Mouse (Mus musculus): ENCODE measurements at regions not wholly inside any gene's neighbourhood (a gene's known extent, or its start where the extent isn't known, plus 50 kb on each side); places are given as distances from the start of the nearest gene placed in this dataset.

- WGBS, result 80% methylated on average over 16 of the region's 16 CpGs
- TF ChIP-seq CTCF (IDR thresholded peaks at IDR 0.05; ENCODE audit: low read depth), result no peak
- no peak overlapping the region for H3K27ac ChIP-seq (ENCODE audit: low read depth, low read length)
- H3K9ac ChIP-seq (ENCODE audit: low read depth, low read length), result no peak overlapping the region
- H3K27me3 ChIP-seq (replicated peaks; ENCODE audit: control insufficient read depth, insufficient read depth, low read length), result no peaks in the 10 kb centered on the region
- H3K9me3 ChIP-seq (ENCODE audit: control insufficient read depth), result no peaks in the 10 kb centered on the region
- H3K4me2 ChIP-seq (replicated peaks; ENCODE audit: low read depth), result no peak overlapping the region
- no peak for ATAC-seq
- no peak overlapping the region for H3K4me3 ChIP-seq (ENCODE audit: low read depth, low read length)
- no peaks in the 10 kb centered on the region for H3K4me1 ChIP-seq (replicated peaks; ENCODE audit: control insufficient read depth, insufficient read depth, low read length)
- no peaks in the 10 kb centered on the region for H3K36me3 ChIP-seq (ENCODE audit: control insufficient read depth, insufficient read depth)
Observed at GRCm38 (mm10) chr2:78064321-78065037, 118.3 kb upstream of the Cwc22 start.

GRCm38 (mm10) chr2:78059801-78060416, 113.7 kb upstream of the Cwc22 start:
- 28% methylated on average over 10 of the region's 10 CpGs for WGBS
- Histone ChIP-seq H3K9me3 (ENCODE audit: control insufficient read depth) (no peaks in the 10 kb centered on the region), H3K4me2 (replicated peaks; ENCODE audit: low read depth) (peak overlapping the region; percentile 45), H3K9ac (ENCODE audit: low read depth, low read length) (no peak overlapping the region), H3K27me3 (replicated peaks; ENCODE audit: control insufficient read depth, insufficient read depth, low read length) (no peaks in the 10 kb centered on the region), H3K4me1 (replicated peaks; ENCODE audit: control insufficient read depth, insufficient read depth, low read length) (no peaks in the 10 kb centered on the region), H3K4me3 (ENCODE audit: low read depth, low read length) (no peak overlapping the region), H3K27ac (ENCODE audit: low read depth, low read length) (no peak overlapping the region), H3K36me3 (ENCODE audit: control insufficient read depth, insufficient read depth) (no peaks in the 10 kb centered on the region)
- no peak for ATAC-seq
- TF ChIP-seq CTCF (IDR thresholded peaks at IDR 0.05; ENCODE audit: low read depth), result no peak

- Histone ChIP-seq H3K9me3 (ENCODE audit: control insufficient read depth) (no peaks in the 10 kb centered on the region), H3K36me3 (ENCODE audit: control insufficient read depth, insufficient read depth) (no peaks in the 10 kb centered on the region), H3K27ac (ENCODE audit: low read depth, low read length) (no peak overlapping the region), H3K9ac (ENCODE audit: low read depth, low read length) (no peak overlapping the region), H3K4me1 (replicated peaks; ENCODE audit: control insufficient read depth, insufficient read depth, low read length) (no peaks in the 10 kb centered on the region), H3K4me3 (ENCODE audit: low read depth, low read length) (no peak overlapping the region), H3K27me3 (replicated peaks; ENCODE audit: control insufficient read depth, insufficient read depth, low read length) (no peaks in the 10 kb centered on the region), H3K4me2 (replicated peaks; ENCODE audit: low read depth) (no peak overlapping the region)
- ATAC-seq, result no peak
- no peak for TF ChIP-seq CTCF (IDR thresholded peaks at IDR 0.05; ENCODE audit: low read depth)
- WGBS, result 74% methylated on average over 2 of the region's 2 CpGs
Observed at GRCm38 (mm10) chr2:78058988-78059387, 112.8 kb upstream of the Cwc22 start.

GRCm38 (mm10) chr2:78053910-78054309, 107.7 kb upstream of the Cwc22 start:
- no peak for ATAC-seq
- no peaks in the 10 kb centered on the region for H3K9me3 ChIP-seq (ENCODE audit: control insufficient read depth)
- no peak overlapping the region for H3K27ac ChIP-seq (ENCODE audit: low read depth, low read length)
- H3K4me3 ChIP-seq (ENCODE audit: low read depth, low read length), result no peak overlapping the region
- no peaks in the 10 kb centered on the region for H3K27me3 ChIP-seq (replicated peaks; ENCODE audit: control insufficient read depth, insufficient read depth, low read length)
- no peak overlapping the region for H3K4me2 ChIP-seq (replicated peaks; ENCODE audit: low read depth)
- H3K9ac ChIP-seq (ENCODE audit: low read depth, low read length), result no peak overlapping the region
- 59% methylated on average over 3 of the region's 3 CpGs for WGBS
- TF ChIP-seq CTCF (IDR thresholded peaks at IDR 0.05; ENCODE audit: low read depth), result no peak
- H3K36me3 ChIP-seq (ENCODE audit: control insufficient read depth, insufficient read depth), result no peaks in the 10 kb centered on the region
- 0 out of 2 replicates have a peak, but pooled peaks cover 2% of the 10 kb centered on the region for H3K4me1 ChIP-seq (replicated peaks; ENCODE audit: control insufficient read depth, insufficient read depth, low read length)

GRCm38 (mm10) chr2:78050542-78050941, 104.4 kb upstream of the Cwc22 start:
- Histone ChIP-seq H3K9me3 (ENCODE audit: control insufficient read depth) (no peaks in the 10 kb centered on the region), H3K4me3 (ENCODE audit: low read depth, low read length) (no peak overlapping the region), H3K4me2 (replicated peaks; ENCODE audit: low read depth) (no peak overlapping the region), H3K27me3 (replicated peaks; ENCODE audit: control insufficient read depth, insufficient read depth, low read length) (no peaks in the 10 kb centered on the region), H3K4me1 (replicated peaks; ENCODE audit: control insufficient read depth, insufficient read depth, low read length) (0 out of 2 replicates have a peak, but pooled peaks cover 5% of the 10 kb centered on the region), H3K9ac (ENCODE audit: low read depth, low read length) (no peak overlapping the region), H3K36me3 (ENCODE audit: control insufficient read depth, insufficient read depth) (no peaks in the 10 kb centered on the region), H3K27ac (ENCODE audit: low read depth, low read length) (no peak overlapping the region)
- 77% methylated on average over 7 of the region's 7 CpGs for WGBS
- no peak for ATAC-seq
- TF ChIP-seq CTCF (IDR thresholded peaks at IDR 0.05; ENCODE audit: low read depth), result no peak

- Histone ChIP-seq H3K4me2 (replicated peaks; ENCODE audit: low read depth) (peak overlapping the region; percentile 42), H3K36me3 (ENCODE audit: control insufficient read depth, insufficient read depth) (no peaks in the 10 kb centered on the region), H3K9ac (ENCODE audit: low read depth, low read length) (no peak overlapping the region), H3K9me3 (ENCODE audit: control insufficient read depth) (no peaks in the 10 kb centered on the region), H3K4me1 (replicated peaks; ENCODE audit: control insufficient read depth, insufficient read depth, low read length) (0 out of 2 replicates have a peak, but pooled peaks cover 5% of the 10 kb centered on the region), H3K4me3 (ENCODE audit: low read depth, low read length) (peak overlapping the region; percentile 11; the same call in 1 of the 2 replicates), H3K27me3 (replicated peaks; ENCODE audit: control insufficient read depth, insufficient read depth, low read length) (no peaks in the 10 kb centered on the region), H3K27ac (ENCODE audit: low read depth, low read length) (no peak overlapping the region)
- 15% methylated on average over 8 of the region's 8 CpGs for WGBS
- TF ChIP-seq CTCF (IDR thresholded peaks at IDR 0.05; ENCODE audit: low read depth), result peak; percentile 90
- peak; percentile 69 for ATAC-seq
Observed at GRCm38 (mm10) chr2:78049248-78049874, 103.2 kb upstream of the Cwc22 start.

Data from intestine, postnatal 0 days (tissue).